Mouse (Mus musculus) layer of hippocampus, adult 8-10 months (tissue): ENCODE data around the gene Tdrd5. TPM values are rescaled to one million over a fixed set of nuclear protein-coding genes. Genes with fewer than 3 reads are reported as not detected.

ENCODE experiments used
- total RNA-seq, 4 experiments: library from RNA; stranded (reverse); gene quantifications; 2 replicates each; pipeline ENCODE4 v1.2.4; 2022

Tdrd5 gene
- total RNA-seq, 4 experiments from 2014 or later = 5.8 to 6.8 (median 6.4) TPM

Other genes with a start within 250 kb of the Tdrd5 start
- 10 to 100 TPM in 2 of 4 experiments, 1 to 10 TPM in 2; 9.3 to 15.2 (median 11.5) TPM for gene Fam163a, start 98.6 kb downstream of the Tdrd5 start, total RNA-seq
- under 1 TPM in 3 of 4 experiments, not detected in 1; 0.19 to 0.57 (median 0.45) TPM for gene Nphs2, start 7.1 kb upstream of the Tdrd5 start, total RNA-seq
- gene Gm2000, start 62.4 kb upstream of the Tdrd5 start, total RNA-seq = 100 to 1,000 TPM; 359 to 380 (median 373) TPM
- 1 to 10 TPM in 1 of 4 experiments, under 1 TPM in 3; 0.52 to 1.4 (median 0.73) TPM for gene Axdnd1, start 117.5 kb upstream of the Tdrd5 start, total RNA-seq
- 10 to 100 TPM; 55.0 to 67.6 (median 59.7) TPM for gene Soat1, start 170.7 kb upstream of the Tdrd5 start, total RNA-seq
- 10 to 100 TPM; 39.0 to 49.4 (median 43.5) TPM for gene Gm10031, start 220.3 kb upstream of the Tdrd5 start, total RNA-seq